Mouse (Mus musculus) midbrain, postnatal 0 days (tissue): ENCODE measurements around the gene Mt4. TPM values are rescaled to one million over a fixed set of nuclear protein-coding genes. Genes with fewer than 3 reads are reported as not detected.
A peak's percentile ranks its signal among the peaks of the same experiment; 100 is the strongest.

Source experiments
- ATAC-seq: fragments of 200-750 bp; cut with Nextera tagmentation; 2 replicates; pipeline ENCODE4 v1.8.0; 2017; ENCODE audit warnings: moderate number of reproducible peaks, mild to moderate bottlenecking, moderate TSS enrichment, moderate library complexity; ENCODE audit not compliant: low FRiP score
- DNase-seq: peaks from one replicate; pipeline ENCODE4 v3.0.0-alpha.2; 2015; ENCODE audit warnings: low spot score
- H3K27ac ChIP-seq: fragments of 300-500 bp; sonication (generic); 2 replicates; pipeline ENCODE4 v1.5.1; 2014; ENCODE audit warnings: low read depth, mild to moderate bottlenecking, low read length, mixed read lengths
- H3K27me3 ChIP-seq: fragments of 300-500 bp; sonication (generic); 2 replicates; pipeline ENCODE4 v1.6.1; 2014; ENCODE audit warnings: low read length, control low read depth, mixed read lengths; ENCODE audit not compliant: insufficient read depth
- H3K36me3 ChIP-seq: fragments of 300-500 bp; sonication (generic); 2 replicates; pipeline ENCODE4 v1.6.1; 2014; ENCODE audit warnings: low read length, control low read depth, mixed read lengths; ENCODE audit not compliant: insufficient read depth
- H3K4me1 ChIP-seq: fragments of 300-500 bp; sonication (generic); 2 replicates; pipeline ENCODE4 v1.6.1; 2014; ENCODE audit warnings: mild to moderate bottlenecking, control low read depth, antibody characterized with exemption, low read length, mixed read lengths; ENCODE audit not compliant: insufficient read depth
- H3K4me2 ChIP-seq: fragments of 300-500 bp; sonication (generic); 2 replicates; pipeline ENCODE4 v1.6.1; 2014; ENCODE audit warnings: low read depth, mild to moderate bottlenecking, low read length, mixed read lengths; ENCODE audit not compliant: poor library complexity, severe bottlenecking
- H3K4me3 ChIP-seq: fragments of 300-500 bp; sonication (generic); 2 replicates; pipeline ENCODE4 v1.5.1; 2014; ENCODE audit warnings: low read depth, mild to moderate bottlenecking, low read length, moderate library complexity
- H3K9ac ChIP-seq: fragments of 300-500 bp; sonication (generic); replicated peaks from 2 replicates; pipeline ENCODE4 v1.6.1; 2014; ENCODE audit warnings: mild to moderate bottlenecking, low read length, moderate library complexity, mixed read lengths; ENCODE audit not compliant: poor library complexity, severe bottlenecking
- H3K9me3 ChIP-seq: fragments of 300-500 bp; sonication (generic); 2 replicates; pipeline ENCODE4 v1.6.1; 2016; ENCODE audit warnings: low read length, control low read depth
- CTCF ChIP-seq: IDR thresholded peaks from 2 replicates; pipeline ENCODE4 v1.5.1; 2016; ENCODE audit warnings: antibody characterized with exemption, mild to moderate bottlenecking
- WGBS: fragments of 180-500 bp; shearing (Covaris S2); extraction: QIAGEN DNeasy Blood & Tissue Kit; methylation state at CpG from one replicate; pipeline ENCODE4 v1.1.7; 2014; 5-methylcytosine and 5-hydroxymethylcytosine counted together
- polyA plus RNA-seq: library from polyadenylated mRNA; unstranded; fragments of >200 nt; fragmentation: Nextera tagmentation; extraction: Ambion mirVana; gene quantifications from 2 replicates; pipeline ENCODE4 v1.2.1, GENCODE M21; 2015
- total RNA-seq: library from RNA; depleted of rRNA; stranded (reverse); fragments of >200 nt; gene quantifications from 2 replicates; pipeline ENCODE4 v1.2.3, GENCODE M21; 2014

Gene Mt4
- total and polyA plus RNA-seq, 2 experiments from 2014 or later: not detected

- ATAC-seq: no peak
- Histone ChIP-seq H3K9ac (peak overlapping the region; percentile 51), H3K36me3 (no peaks in the 10 kb centered on the region), H3K4me1 (no peaks in the 10 kb centered on the region), H3K9me3 (no peaks in the 10 kb centered on the region), H3K27ac (no peak overlapping the region), H3K4me3 (peak overlapping the region; percentile 46), H3K27me3 (peaks cover 35% of the 10 kb centered on the region), H3K4me2 (peak overlapping the region; percentile 84)
- TF ChIP-seq CTCF: no peak
- 2% methylated on average over 39 of the region's 39 CpGs for WGBS
- DNase-seq: peak; percentile 12
Measured at GRCm38 (mm10) chr8:94172809-94173732, 36.1 kb downstream of the Mt4 start.

GRCm38 (mm10) chr8:94173848-94174403 lies 36.9 kb downstream of the Mt4 start:
- Histone ChIP-seq H3K27ac (no peak overlapping the region), H3K4me1 (no peaks in the 10 kb centered on the region), H3K9ac (no peak overlapping the region), H3K4me3 (no peak overlapping the region), H3K27me3 (peaks cover 40% of the 10 kb centered on the region), H3K9me3 (no peaks in the 10 kb centered on the region), H3K36me3 (no peaks in the 10 kb centered on the region), H3K4me2 (peak overlapping the region; percentile 84; the same call in 1 of the 2 replicates)
- 52% methylated on average over 11 of the region's 11 CpGs for WGBS
- TF ChIP-seq CTCF: no peak
- DNase-seq (no peak), ATAC-seq (no peak)

GRCm38 (mm10) chr8:94174619-94175213 lies 37.7 kb downstream of the Mt4 start:
- no peak overlapping the region for H3K27ac ChIP-seq
- H3K27me3 ChIP-seq: peaks cover 40% of the 10 kb centered on the region
- H3K36me3 ChIP-seq: no peaks in the 10 kb centered on the region
- H3K4me1 ChIP-seq: peaks cover 2% of the 10 kb centered on the region
- no peak overlapping the region for H3K4me2 ChIP-seq
- peak; percentile 46 for TF ChIP-seq CTCF
- H3K4me3 ChIP-seq: no peak overlapping the region
- H3K9me3 ChIP-seq: no peaks in the 10 kb centered on the region
- no peak overlapping the region for H3K9ac ChIP-seq
- WGBS: 31% methylated on average over 7 of the region's 7 CpGs
- DNase-seq: no peak
- no peak for ATAC-seq

GRCm38 (mm10) chr8:94177716-94178390 lies 40.9 kb downstream of the Mt4 start:
- Histone ChIP-seq H3K27me3 (peaks cover 35% of the 10 kb centered on the region), H3K9me3 (no peaks in the 10 kb centered on the region), H3K27ac (no peak overlapping the region), H3K4me2 (no peak overlapping the region), H3K4me1 (peaks cover 3% of the 10 kb centered on the region), H3K4me3 (no peak overlapping the region), H3K36me3 (no peaks in the 10 kb centered on the region), H3K9ac (no peak overlapping the region)
- 60% methylated on average over 7 of the region's 7 CpGs for WGBS
- no peak for TF ChIP-seq CTCF
- no peak for DNase-seq
- no peak for ATAC-seq

GRCm38 (mm10) chr8:94178857-94179712 lies 42.1 kb downstream of the Mt4 start, which contains the start of gene Mt1:
TSS of gene Mt1 (plus strand) at chr8:94179082.
- Histone ChIP-seq H3K36me3 (no peaks in the 10 kb centered on the region), H3K27me3 (peaks cover 43% of the 10 kb centered on the region), H3K4me1 (peaks cover 3% of the 10 kb centered on the region), H3K4me3 (peak within 1 kb of the TSS; percentile 45), H3K9me3 (no peaks in the 10 kb centered on the region), H3K4me2 (peak within 1 kb of the TSS; percentile 79), H3K9ac (peak within 1 kb of the TSS; percentile 65), H3K27ac (peak within 1 kb of the TSS; percentile 51)
- TF ChIP-seq CTCF: 0 out of 2 replicates have a peak, but pooled peaks have one; percentile 1
- ATAC-seq (peak; percentile 94), DNase-seq (peak; percentile 92)
- under 1% methylated on average over 50 of the region's 50 CpGs for WGBS
